Mouse (Mus musculus) adrenal gland, adult 10 weeks (tissue): ENCODE measurements around the gene Serpinb9. TPM values are rescaled to one million over a fixed set of nuclear protein-coding genes. Genes with fewer than 3 reads are reported as not detected.

Source experiments
- polyA plus RNA-seq: library from polyadenylated mRNA; stranded (reverse); fragments of 350-450 nt; fragmentation: Illumina TruSeq; extraction: RNeasy Lipid Tissue Mini Kit (QIAGEN cat#74804); gene quantifications from one replicate; pipeline ENCODE4 v1.2.3, GENCODE M21; 2014; ENCODE audit warnings: low read depth, low replicate concordance

Serpinb9 gene
- 128 TPM for polyA plus RNA-seq

DNA sequence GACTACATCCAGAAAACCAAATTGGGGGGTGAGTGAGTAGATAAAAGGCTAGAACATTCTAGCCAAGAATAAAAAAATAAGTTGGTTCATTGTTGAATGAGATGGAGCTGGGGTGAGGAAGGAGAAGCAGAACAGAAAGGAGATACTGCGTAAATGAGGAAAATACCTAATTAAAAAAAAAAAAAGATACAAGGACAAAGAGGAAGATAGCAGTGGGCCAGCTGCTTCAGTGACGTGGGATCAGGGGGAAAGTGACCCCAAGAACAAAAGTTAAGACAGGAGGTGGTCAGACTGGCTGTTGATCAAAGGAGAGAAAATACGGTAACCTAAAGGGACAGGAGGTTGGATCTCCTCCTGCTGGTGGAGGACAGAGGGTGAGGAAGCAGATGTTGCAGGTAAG is at the start of gene Serpinb9:
Gene Serpinb9 (plus strand): TSS at position 301 of the 400 bp plus-strand sequence.

DNA sequence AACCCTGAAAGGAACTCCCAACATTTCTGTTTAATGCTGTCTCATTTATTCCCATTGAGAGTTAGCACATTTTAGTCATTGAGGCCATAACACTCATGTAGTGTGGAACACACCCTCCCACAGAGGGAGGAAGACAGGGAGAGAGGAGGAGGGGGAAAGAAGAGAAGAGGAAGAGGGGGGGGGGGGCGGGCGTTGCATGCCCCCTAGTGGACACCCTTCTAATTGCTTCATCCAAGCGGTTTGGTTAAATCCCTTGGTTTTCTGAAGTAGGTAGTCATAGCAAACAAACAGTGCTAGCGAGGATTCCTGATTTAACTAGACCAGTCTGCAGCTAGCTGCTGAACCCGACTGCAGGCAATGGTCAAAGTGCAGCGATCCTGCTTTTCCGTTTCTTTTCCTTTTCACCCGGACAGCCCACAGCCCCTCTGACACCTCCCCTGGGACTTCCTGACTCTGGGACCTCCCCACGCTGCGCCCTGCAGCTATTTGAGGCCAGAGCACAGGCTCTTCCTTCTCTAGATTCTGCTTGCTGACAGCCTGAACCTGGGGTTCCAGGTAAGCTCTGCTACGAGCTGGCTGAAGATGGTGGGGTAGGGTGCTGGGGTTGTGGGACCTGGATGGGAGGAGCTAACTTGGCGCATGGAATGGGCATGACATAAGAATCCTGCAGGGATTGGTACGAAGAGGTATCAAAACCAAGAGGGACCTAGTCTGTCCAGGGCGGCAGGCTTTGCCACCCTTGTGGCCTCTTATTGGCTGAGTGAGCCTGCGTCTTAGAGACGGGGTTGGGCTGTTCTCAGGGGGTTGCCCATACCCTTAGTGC is 37.9 kb upstream of the Serpinb9 start, which contains the start of gene Serpinb6b:
Gene Serpinb6b (plus strand): TSS at position 221 of the 823 bp plus-strand sequence.

DNA sequence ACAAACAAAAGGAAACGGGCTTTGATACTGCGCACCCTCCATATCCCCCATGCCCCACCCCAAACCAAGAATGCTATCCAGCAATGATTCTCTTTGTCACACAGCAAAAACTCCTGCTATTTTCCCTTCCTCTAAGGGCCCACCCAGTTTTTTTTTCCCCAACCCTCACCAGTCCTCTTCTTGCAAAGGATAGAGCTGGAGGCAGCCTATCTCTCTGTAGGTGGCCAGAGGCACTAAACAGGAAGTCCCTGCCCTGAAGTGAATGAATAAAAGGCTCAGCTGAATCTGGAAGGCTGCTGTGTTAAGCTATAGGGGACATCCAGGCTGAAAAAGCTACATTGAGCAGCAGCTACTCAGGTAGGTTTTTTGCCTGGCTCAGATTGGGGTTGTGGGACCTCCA is 24.2 kb downstream of the Serpinb9 start, which contains the start of gene Serpinb9b:
Gene Serpinb9b (plus strand): TSS at position 173 of the 400 bp plus-strand sequence.

Other genes with a start within 250 kb of the Serpinb9 start
- gene Mylk4, start 219.3 kb upstream of the Serpinb9 start, polyA plus RNA-seq: 4.3 TPM
- gene Wrnip1, start 201.2 kb upstream of the Serpinb9 start, polyA plus RNA-seq: 34.1 TPM
- gene D930007J09Rik, start 200.4 kb upstream of the Serpinb9 start, polyA plus RNA-seq: not detected
- gene Serpinb1a, start 152.1 kb upstream of the Serpinb9 start, polyA plus RNA-seq: 268 TPM
- gene Serpinb1c, start 105.0 kb upstream of the Serpinb9 start, polyA plus RNA-seq: not detected
- 192 TPM for gene Serpinb6b, start 38.0 kb upstream of the Serpinb9 start, polyA plus RNA-seq
- gene Serpinb9b, start 24.2 kb downstream of the Serpinb9 start, polyA plus RNA-seq: 0.58 TPM
- gene Serpinb1b, start 75.3 kb downstream of the Serpinb9 start, polyA plus RNA-seq: 2.4 TPM
- gene Serpinb9c, start 156.5 kb downstream of the Serpinb9 start, polyA plus RNA-seq: not detected
- not detected for gene Serpinb9d, start 189.7 kb downstream of the Serpinb9 start, polyA plus RNA-seq
- gene Serpinb9e, start 246.4 kb downstream of the Serpinb9 start, polyA plus RNA-seq: not detected